Mouse (Mus musculus) heart, embryonic 13.5 days (tissue): ENCODE results near the gene Scaf11. TPM values are rescaled to one million over a fixed set of nuclear protein-coding genes. Genes with fewer than 3 reads are reported as not detected.
A peak's percentile ranks its signal among the peaks of the same experiment; 100 is the strongest.
"Not testable (repeated sequence)": the region's sequence is repeated elsewhere in the genome, so short reads cannot be mapped to it uniquely, and the experiment has no call there.

ENCODE experiments used
- ATAC-seq: fragments of 200-750 bp; cut with Nextera tagmentation; 2 replicates; pipeline ENCODE4 v1.8.0; 2017; ENCODE audit warnings: moderate TSS enrichment; ENCODE audit not compliant: insufficient number of reproducible peaks, low FRiP score, low TSS enrichment; ENCODE audit errors: extremely low read depth
- H3K27ac ChIP-seq: fragments of 300-500 bp; sonication (generic); replicated peaks from 2 replicates; pipeline ENCODE4 v1.5.1; 2015; ENCODE audit warnings: moderate library complexity, mild to moderate bottlenecking, inconsistent platforms
- H3K27me3 ChIP-seq: fragments of 300-500 bp; sonication (generic); replicated peaks from 2 replicates; pipeline ENCODE4 v1.6.1; 2015; ENCODE audit warnings: mild to moderate bottlenecking, inconsistent platforms
- H3K36me3 ChIP-seq: fragments of 300-500 bp; sonication (generic); 2 replicates; pipeline ENCODE4 v1.6.1; 2015; ENCODE audit warnings: mild to moderate bottlenecking, inconsistent platforms
- H3K4me1 ChIP-seq: fragments of 300-500 bp; sonication (generic); 2 replicates; pipeline ENCODE4 v1.6.1; 2015; ENCODE audit warnings: inconsistent platforms
- H3K4me2 ChIP-seq: fragments of 300-500 bp; sonication (generic); 2 replicates; pipeline ENCODE4 v1.6.1; 2015; ENCODE audit warnings: inconsistent platforms, mild to moderate bottlenecking, moderate library complexity
- H3K4me3 ChIP-seq: fragments of 300-500 bp; sonication (generic); 2 replicates; pipeline ENCODE4 v1.5.1; 2015; ENCODE audit warnings: moderate library complexity, mild to moderate bottlenecking, inconsistent platforms
- H3K9ac ChIP-seq: fragments of 300-500 bp; sonication (generic); 2 replicates; pipeline ENCODE4 v1.6.1; 2015; ENCODE audit warnings: inconsistent platforms, mild to moderate bottlenecking, moderate library complexity
- H3K9me3 ChIP-seq: fragments of 300-500 bp; sonication (generic); 2 replicates; pipeline ENCODE4 v1.6.1; 2016; ENCODE audit warnings: inconsistent platforms
- WGBS: fragments of 180-500 bp; shearing (Covaris S2); methylation state at CpG from one replicate; pipeline ENCODE4 v1.1.7; 2015; ENCODE audit warnings: mixed read lengths; 5-methylcytosine and 5-hydroxymethylcytosine counted together
- polyA plus RNA-seq: library from polyadenylated mRNA; unstranded; fragments of >200 nt; fragmentation: Nextera tagmentation; extraction: Ambion mirVana; gene quantifications from 2 replicates; pipeline ENCODE4 v1.2.1, GENCODE M21; 2015

The Scaf11 gene
- polyA plus RNA-seq, result 58.4 and 62.7 TPM in 2 replicates

DNA sequence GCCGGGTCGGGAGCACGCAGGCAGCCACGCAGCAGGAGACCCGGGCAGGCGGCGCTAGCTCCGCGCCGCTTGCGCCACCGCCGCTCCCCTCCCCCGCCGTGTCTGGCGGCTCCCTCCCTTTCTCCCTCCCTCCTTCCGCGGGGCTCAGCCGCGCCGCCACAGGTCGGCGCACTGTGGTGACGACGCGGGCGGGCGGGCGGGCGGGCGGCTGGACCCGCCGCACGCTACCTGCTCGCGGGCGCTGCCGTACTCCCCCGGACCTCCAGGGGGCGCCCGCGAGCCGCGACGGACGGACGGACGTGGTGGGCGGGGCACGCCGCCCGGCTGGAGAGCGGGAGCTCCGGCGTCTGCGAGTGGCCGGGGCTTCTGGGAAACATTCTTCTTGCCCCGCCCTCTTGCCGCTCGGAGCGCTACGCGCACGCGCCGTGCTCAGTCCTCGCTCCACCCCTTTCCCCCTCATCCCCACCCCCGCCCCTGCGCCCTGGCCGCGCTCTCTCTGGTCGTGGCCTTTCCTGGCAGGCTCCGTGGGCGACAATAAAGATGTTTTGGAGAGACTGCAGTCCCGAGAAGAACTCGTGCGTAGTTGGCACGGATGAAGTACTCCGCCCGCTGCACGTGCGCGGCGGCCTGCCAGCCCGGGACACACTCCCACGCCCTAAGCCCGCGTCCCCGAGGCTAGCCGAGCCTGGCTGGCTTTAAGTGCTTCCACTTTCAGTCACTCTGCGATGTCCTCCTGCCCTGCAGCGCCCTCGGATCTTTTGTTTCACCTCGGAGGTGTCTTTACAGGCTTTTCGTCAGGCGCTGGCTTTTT lies at the start of gene Scaf11:
Gene Scaf11, minus strand, starts transcription at position 114 of the 811 bp plus-strand sequence.
- peak; percentile 90 for ATAC-seq
- peak within 1 kb of the TSS; percentile 83 for H3K4me2 ChIP-seq
- H3K36me3 ChIP-seq, result peaks cover 8% of the 10 kb centered on the region; the same call in 1 of the 2 replicates
- peak within 1 kb of the TSS; percentile 99 for H3K9ac ChIP-seq
- no peaks in the 10 kb centered on the region for H3K9me3 ChIP-seq
- peaks cover 51% of the 10 kb centered on the region for H3K4me1 ChIP-seq
- H3K27me3 ChIP-seq, result no peaks in the 10 kb centered on the region
- peak within 1 kb of the TSS; percentile 99 for H3K27ac ChIP-seq
- peak within 1 kb of the TSS; percentile 95 for H3K4me3 ChIP-seq
- WGBS, result under 1% methylated on average over 89 of the region's 96 CpGs

DNA sequence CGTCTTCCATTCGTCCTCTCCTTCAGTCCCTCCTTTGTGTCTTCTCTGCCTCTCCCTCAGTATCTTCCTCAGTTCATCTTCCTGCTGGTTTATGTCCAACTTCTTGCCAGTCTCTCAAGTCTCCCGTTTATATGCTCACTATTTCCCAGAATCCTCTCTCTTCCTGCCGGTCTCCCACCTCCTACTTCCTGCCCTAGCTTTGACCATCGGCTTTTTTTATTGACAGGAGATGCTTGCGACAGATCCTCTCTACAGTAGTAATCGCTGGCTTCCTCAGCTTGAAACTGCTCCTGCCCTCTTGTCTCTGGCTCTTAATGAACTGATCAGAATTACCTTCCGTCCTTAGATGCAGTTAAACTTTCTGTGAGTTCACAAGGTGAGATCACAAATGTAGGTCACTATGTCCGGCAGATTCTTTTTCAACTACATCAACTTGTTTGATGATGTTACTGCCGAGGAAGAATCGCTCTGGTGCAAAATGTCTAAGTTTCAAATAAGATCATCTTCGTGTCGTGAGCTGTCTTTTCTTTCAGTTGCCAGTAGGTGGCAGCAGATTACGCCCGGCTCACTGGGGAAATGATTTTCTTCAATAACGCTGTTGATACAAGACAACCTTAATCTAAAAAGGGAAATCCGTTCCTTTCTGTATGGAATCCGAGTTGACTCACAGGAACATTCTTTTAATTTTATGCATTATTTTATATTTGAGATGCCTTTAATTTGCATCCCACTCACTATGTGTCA lies 46.6 kb upstream of the Scaf11 start:
- no peaks in the 10 kb centered on the region for H3K4me1 ChIP-seq
- peaks cover 16% of the 10 kb centered on the region for H3K9me3 ChIP-seq
- peak overlapping the region; percentile 63 for H3K4me2 ChIP-seq
- H3K36me3 ChIP-seq, result no peaks in the 10 kb centered on the region
- peak overlapping the region; percentile 56; the same call in 1 of the 2 replicates for H3K9ac ChIP-seq
- H3K27ac ChIP-seq, result no peak overlapping the region
- no peak for ATAC-seq
- WGBS, result 32% methylated on average over 18 of the region's 18 CpGs
- peak overlapping the region; percentile 34 for H3K4me3 ChIP-seq
- H3K27me3 ChIP-seq, result no peaks in the 10 kb centered on the region

DNA sequence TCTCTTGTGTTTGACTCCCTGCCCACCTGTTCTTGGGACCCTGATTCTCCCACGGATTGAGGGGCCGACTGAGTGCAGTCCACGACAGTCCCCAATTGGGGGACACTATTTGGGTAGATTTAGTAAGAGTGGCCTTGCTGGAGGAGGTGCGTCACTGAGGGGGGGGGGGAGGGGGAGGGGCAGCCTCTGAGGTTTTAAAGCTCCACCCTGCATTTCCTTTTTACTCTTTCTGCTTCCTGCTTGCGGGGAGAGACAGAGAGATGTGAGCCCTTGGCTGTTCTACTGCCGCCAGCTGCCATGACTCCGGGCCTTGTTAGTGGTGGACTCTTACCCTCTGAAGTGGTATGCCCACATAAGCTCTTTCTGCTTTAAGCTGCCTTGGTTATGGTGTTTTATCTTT lies 37.0 kb upstream of the Scaf11 start:
- Histone ChIP-seq H3K4me2 (no peak overlapping the region), H3K27ac (no peak overlapping the region), H3K36me3 (no peaks in the 10 kb centered on the region), H3K4me1 (no peaks in the 10 kb centered on the region), H3K9me3 (peaks cover 32% of the 10 kb centered on the region), H3K4me3 (no peak overlapping the region), H3K27me3 (no peaks in the 10 kb centered on the region), H3K9ac (no peak overlapping the region)
- WGBS, result 77% methylated on average over 7 of the region's 7 CpGs
- ATAC-seq, result no peak

DNA sequence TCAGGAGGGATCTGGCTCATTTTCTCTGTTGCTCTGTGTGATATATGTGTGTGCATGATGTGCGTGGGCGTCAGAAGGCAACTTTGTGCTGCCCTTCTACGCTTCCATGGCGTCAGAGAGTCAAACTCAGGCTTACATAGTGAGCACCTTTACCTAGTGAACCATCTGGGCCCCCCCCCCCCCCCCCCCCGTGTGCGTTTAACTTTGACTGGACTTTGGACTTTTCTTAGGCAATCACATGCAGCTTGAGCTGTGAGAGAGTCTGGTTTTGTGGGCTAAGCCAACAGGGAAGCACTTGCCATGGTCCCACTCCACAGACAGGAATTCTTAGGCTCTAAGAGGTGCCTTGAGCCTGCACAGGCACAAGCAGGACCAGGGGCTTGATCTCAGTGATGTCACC lies 33.6 kb upstream of the Scaf11 start:
- no peak for ATAC-seq
- H3K4me1 ChIP-seq, result peaks cover 19% of the 10 kb centered on the region
- H3K27ac ChIP-seq, result no peak overlapping the region
- H3K36me3 ChIP-seq, result no peaks in the 10 kb centered on the region
- no peak overlapping the region for H3K9ac ChIP-seq
- peaks cover 20% of the 10 kb centered on the region for H3K9me3 ChIP-seq
- no peak overlapping the region for H3K4me3 ChIP-seq
- H3K4me2 ChIP-seq, result no peak overlapping the region
- WGBS, result 71% methylated on average over 5 of the region's 6 CpGs
- H3K27me3 ChIP-seq, result no peaks in the 10 kb centered on the region

DNA sequence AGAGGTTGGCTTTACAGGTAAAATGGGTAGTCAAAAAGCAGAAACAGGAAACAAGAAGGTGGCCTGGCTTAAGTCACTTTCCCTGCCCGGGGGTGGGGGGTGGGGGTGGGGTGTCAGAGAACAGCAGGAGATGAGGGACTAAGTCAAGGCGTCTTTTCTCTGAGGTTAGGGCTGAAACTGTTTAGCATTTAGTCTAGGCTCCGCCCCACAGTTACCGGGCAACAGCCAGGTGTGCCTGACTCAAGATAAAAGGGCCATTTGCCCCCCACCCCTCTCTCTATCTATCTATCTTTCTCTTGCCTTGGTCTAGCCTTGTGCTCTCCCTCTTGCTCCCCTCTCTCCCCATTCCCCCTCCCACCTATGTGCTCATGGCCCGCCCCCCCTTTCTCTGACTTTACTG lies 32.9 kb upstream of the Scaf11 start:
- ATAC-seq, result no peak
- Histone ChIP-seq H3K27me3 (no peaks in the 10 kb centered on the region), H3K4me3 (no peak overlapping the region), H3K4me2 (no peak overlapping the region), H3K27ac (no peak overlapping the region), H3K36me3 (no peaks in the 10 kb centered on the region), H3K9me3 (peaks cover 20% of the 10 kb centered on the region), H3K9ac (no peak overlapping the region), H3K4me1 (peaks cover 21% of the 10 kb centered on the region)
- 70% methylated on average over 5 of the region's 5 CpGs for WGBS

DNA sequence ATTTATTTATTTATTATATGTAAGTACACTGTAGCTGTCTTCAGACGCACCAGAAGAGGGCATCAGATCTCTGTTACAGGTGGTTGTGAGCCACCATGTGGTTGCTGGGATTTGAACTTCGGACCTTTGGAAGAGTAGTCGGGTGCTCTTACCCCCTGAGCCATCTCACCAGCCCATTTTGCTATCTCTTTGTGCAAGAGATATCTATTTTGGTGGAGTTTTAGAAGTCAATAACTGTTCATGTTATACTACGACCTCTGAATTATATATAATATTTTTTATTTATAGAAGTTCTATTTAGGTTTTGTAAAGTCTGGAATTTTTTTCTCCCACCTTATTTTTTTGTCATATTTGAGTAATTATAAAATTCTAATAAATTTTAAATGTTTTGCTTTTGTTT lies 32.3 kb upstream of the Scaf11 start:
- Histone ChIP-seq H3K4me1 (peaks cover 21% of the 10 kb centered on the region), H3K9me3 (peaks cover 20% of the 10 kb centered on the region)
- 75% methylated on average over 4 of the region's 4 CpGs for WGBS
- ATAC-seq, H3K9ac ChIP-seq, H3K4me3 ChIP-seq, H3K36me3 ChIP-seq, H3K4me2 ChIP-seq, H3K27ac ChIP-seq, H3K27me3 ChIP-seq: not testable (repeated sequence)

DNA sequence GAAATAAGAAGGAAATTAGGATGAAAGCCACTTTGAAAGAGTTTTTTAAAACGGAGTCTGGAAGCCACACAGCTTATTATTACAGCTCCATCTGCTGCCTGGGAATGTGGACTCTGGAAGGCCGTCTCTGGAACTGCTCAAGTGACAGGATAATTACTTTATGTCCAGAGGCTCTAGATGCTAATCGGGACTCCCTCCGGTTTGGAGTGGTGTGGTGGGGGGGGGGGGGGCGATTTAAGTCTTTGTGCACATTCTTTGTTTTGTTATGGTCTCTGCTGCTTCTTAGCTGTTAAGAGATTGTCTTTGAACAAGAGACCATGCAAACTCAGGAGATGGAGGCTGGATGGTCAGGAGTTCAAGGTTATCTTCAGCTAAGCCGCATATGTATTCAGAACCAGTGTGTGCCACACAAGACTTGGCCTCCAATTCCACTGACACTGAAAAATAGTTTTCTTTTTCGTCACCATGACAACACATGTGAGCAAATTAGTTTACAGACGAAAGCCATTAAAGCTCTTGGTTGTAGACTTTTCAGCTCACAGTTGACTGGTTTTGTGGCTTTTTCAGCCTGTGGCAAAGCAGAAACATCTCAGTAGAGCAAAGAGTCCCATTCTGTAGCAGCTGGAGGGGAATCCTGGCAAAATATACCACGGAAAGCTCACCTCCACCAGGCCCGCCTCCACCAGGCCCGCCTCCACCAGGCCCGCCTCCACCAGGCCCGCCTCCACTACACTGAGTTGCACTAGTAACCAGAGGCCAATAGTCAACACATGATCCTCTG lies 31.4 kb upstream of the Scaf11 start:
- WGBS, result 42% methylated on average over 13 of the region's 13 CpGs
- no peak overlapping the region for H3K4me2 ChIP-seq
- H3K27ac ChIP-seq, result no peak overlapping the region; the same call in 1 of the 2 replicates
- H3K4me3 ChIP-seq, result no peak overlapping the region
- H3K9me3 ChIP-seq, result peaks cover 15% of the 10 kb centered on the region
- ATAC-seq, result no peak
- H3K9ac ChIP-seq, result no peak overlapping the region
- H3K4me1 ChIP-seq, result peaks cover 21% of the 10 kb centered on the region
- no peaks in the 10 kb centered on the region for H3K27me3 ChIP-seq
- H3K36me3 ChIP-seq, result no peaks in the 10 kb centered on the region

DNA sequence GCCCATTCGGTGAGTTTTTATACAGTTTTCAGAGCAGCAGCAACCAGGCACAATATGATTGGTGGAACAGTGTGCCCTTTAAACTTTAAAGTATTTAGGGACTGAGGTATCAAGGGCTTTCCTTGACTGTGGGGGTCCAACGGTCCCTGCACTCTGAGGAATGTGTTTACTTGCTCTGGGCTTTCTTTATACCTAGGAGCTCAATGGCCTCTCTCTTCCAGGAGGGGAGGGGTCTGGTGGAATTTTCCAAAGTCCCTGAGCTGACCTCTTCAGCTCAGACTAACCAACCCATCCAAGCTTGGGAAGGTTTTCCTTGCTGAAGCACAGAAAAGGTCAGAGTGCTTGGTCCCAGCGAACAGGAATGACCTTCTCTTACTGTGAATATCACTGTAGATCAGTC lies 30.8 kb upstream of the Scaf11 start:
- Histone ChIP-seq H3K4me2 (no peak overlapping the region), H3K27ac (no peak overlapping the region)
- ATAC-seq, result no peak

DNA sequence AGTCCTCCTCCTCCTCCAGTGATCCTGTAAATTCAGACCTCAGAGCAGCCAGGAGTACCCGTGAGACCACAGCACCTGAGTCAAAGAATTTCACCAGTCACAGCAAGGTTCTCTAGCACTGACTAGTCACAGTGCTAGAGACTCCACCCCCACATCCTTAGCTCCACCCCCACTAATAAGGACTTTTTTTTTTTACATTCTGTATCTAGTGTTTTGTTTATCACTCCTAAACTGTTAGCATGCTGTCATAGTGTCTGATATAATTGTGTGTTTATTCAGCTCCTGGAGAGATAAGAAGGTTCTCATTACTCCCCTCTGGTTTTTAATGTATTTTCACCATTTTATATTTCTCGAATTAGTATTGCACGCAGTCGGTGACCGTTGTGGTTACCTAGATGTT lies 29.5 kb upstream of the Scaf11 start:
- Histone ChIP-seq H3K4me1 (peaks cover 21% of the 10 kb centered on the region), H3K4me3 (no peak overlapping the region), H3K27me3 (no peaks in the 10 kb centered on the region), H3K36me3 (no peaks in the 10 kb centered on the region), H3K27ac (no peak overlapping the region), H3K9me3 (peaks cover 7% of the 10 kb centered on the region), H3K4me2 (no peak overlapping the region), H3K9ac (no peak overlapping the region)
- ATAC-seq, result no peak
- WGBS, result 74% methylated on average over 5 of the region's 5 CpGs

More for the DNA sequence above, 30.8 kb upstream of the Scaf11 start:
- Histone ChIP-seq H3K9me3 (peaks cover 15% of the 10 kb centered on the region), H3K27me3 (no peaks in the 10 kb centered on the region), H3K4me1 (peaks cover 21% of the 10 kb centered on the region), H3K9ac (no peak overlapping the region), H3K36me3 (no peaks in the 10 kb centered on the region), H3K4me3 (no peak overlapping the region)
- 31% methylated on average over 3 of the region's 3 CpGs for WGBS

DNA sequence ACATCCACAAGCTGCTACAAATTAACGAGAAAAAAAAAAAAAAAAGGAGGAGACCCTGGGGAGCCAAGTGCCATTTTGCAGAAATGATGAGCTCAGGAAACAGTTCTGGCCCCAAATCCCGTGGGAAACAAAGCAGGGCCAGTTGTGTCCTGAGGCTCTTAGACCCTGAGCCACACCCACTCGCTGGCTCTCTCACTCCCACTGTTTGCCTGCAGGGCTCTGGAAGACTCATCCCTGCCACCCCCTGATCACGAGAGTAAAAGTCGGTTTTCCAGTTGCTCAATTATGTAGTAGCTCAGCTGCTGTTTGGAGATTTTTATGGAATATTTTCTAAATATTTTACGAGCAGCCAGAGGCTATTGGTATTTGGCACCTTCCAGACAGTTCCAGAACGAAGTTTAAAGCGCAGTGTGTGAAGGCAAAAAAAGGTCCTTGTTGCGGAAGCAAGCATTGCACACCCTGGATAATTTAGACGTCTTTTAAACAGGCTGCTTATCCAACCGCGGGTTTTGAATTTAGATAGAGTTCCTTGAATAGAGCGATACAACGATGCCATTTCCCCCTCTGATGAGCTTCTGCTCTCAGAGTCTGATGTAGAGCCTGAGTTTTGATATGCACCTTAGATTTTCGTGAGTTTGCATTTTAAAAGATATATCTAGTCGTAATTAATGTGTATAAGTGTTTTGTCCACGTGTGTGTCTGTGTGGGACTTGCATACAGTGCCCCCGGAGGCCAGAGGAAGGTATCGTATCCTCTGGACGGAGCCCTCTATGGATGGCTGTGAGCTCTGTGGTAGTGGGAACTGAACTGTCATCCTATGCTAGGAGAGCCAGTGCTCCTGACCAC lies 28.5 kb upstream of the Scaf11 start:
- no peak overlapping the region for H3K9ac ChIP-seq
- ATAC-seq, result no peak
- H3K4me3 ChIP-seq, result peak overlapping the region; percentile 18

More for the DNA sequence above, 28.5 kb upstream of the Scaf11 start:
- Histone ChIP-seq H3K9me3 (0 out of 2 replicates have a peak, but pooled peaks cover 1% of the 10 kb centered on the region), H3K4me1 (peaks cover 21% of the 10 kb centered on the region), H3K36me3 (no peaks in the 10 kb centered on the region), H3K27ac (no peak overlapping the region), H3K4me2 (peak overlapping the region; percentile 60), H3K27me3 (no peaks in the 10 kb centered on the region)
- 30% methylated on average over 20 of the region's 20 CpGs for WGBS
